Mouse (Mus musculus) neural tube, embryonic 11.5 days (tissue): ENCODE data around the gene Ypel3. TPM values are rescaled to one million over a fixed set of nuclear protein-coding genes. Genes with fewer than 3 reads are reported as not detected.
A peak's percentile ranks its signal among the peaks of the same experiment; 100 is the strongest.

Experiments used
- ATAC-seq: fragments of 200-750 bp; cut with Nextera tagmentation; 2 replicates; pipeline ENCODE4 v1.8.0; 2017; ENCODE audit warnings: moderate number of reproducible peaks, mild to moderate bottlenecking, moderate TSS enrichment, moderate library complexity; ENCODE audit not compliant: insufficient read depth, low FRiP score, low TSS enrichment
- DNase-seq: peaks from one replicate; pipeline ENCODE4 v3.0.0-alpha.2; 2015; ENCODE audit warnings: low spot score
- H3K27ac ChIP-seq: fragments of 300-500 bp; sonication (generic); 2 replicates; pipeline ENCODE4 v1.5.1; 2014; ENCODE audit warnings: low read depth, mild to moderate bottlenecking, low read length
- H3K27me3 ChIP-seq: fragments of 300-500 bp; sonication (generic); 2 replicates; pipeline ENCODE4 v1.6.1; 2014; ENCODE audit warnings: mild to moderate bottlenecking, low read length, mixed read lengths; ENCODE audit not compliant: control insufficient read depth, insufficient read depth
- H3K36me3 ChIP-seq: fragments of 300-500 bp; sonication (generic); 2 replicates; pipeline ENCODE4 v1.6.1; 2014; ENCODE audit warnings: mild to moderate bottlenecking, low read length, moderate library complexity, mixed read lengths; ENCODE audit not compliant: control insufficient read depth, insufficient read depth
- H3K4me1 ChIP-seq: fragments of 300-500 bp; sonication (generic); 2 replicates; pipeline ENCODE4 v1.6.1; 2014; ENCODE audit warnings: low read length, mixed read lengths; ENCODE audit not compliant: control insufficient read depth, insufficient read depth
- H3K4me2 ChIP-seq: fragments of 300-500 bp; sonication (generic); 2 replicates; pipeline ENCODE4 v1.6.1; 2014; ENCODE audit warnings: low read depth, mild to moderate bottlenecking, moderate library complexity
- H3K4me3 ChIP-seq: fragments of 300-500 bp; sonication (generic); 2 replicates; pipeline ENCODE4 v1.5.1; 2014; ENCODE audit warnings: low read depth, low read length
- H3K9ac ChIP-seq: fragments of 300-500 bp; sonication (generic); 2 replicates; pipeline ENCODE4 v1.6.1; 2014; ENCODE audit warnings: mild to moderate bottlenecking, low read length
- H3K9me3 ChIP-seq: fragments of 300-500 bp; sonication (generic); 2 replicates; pipeline ENCODE4 v1.6.1; 2016; ENCODE audit warnings: low read length; ENCODE audit not compliant: control insufficient read depth
- WGBS: fragments of 180-500 bp; shearing (Covaris S2); extraction: QIAGEN DNeasy Blood & Tissue Kit; methylation state at CpG from one replicate; pipeline ENCODE4 v1.1.7; 2014; 5-methylcytosine and 5-hydroxymethylcytosine counted together
- polyA plus RNA-seq: library from polyadenylated mRNA; unstranded; fragments of >200 nt; fragmentation: Nextera tagmentation; extraction: Ambion mirVana; gene quantifications from 2 replicates; pipeline ENCODE4 v1.2.1, GENCODE M21; 2014

Gene Ypel3
- polyA plus RNA-seq, 1 experiment from 2014 or later = 121 TPM

DNA sequence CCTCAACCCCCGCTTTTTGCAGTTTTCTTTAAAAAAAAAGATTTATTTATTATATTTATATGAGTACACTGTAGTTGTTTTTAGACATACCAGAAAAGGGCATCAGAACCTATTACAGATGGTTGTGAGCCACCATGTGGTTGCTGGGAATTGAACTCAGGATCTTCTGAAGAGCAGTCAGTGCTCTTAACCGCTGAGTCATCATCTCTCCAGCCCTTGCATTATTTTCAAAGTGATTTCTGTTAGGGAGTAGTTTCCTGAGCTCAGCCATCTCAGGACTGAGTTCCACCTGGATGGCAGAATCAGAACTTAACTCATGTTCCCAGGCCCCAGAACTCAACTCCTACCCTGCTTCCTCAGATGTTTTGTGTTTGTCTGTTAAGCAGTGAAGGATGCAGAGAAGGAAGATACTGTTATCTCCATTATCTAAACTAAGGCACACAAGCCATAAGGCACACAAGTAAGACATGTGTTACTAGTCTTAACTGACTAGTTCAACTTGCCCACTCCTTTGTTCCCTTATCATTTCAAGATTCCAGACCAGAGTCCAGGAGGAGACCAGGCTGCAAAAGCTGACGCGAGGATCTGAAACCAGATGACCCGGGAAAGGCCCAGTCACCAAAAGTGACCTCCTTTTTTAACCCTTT lies 33.1 kb downstream of the Ypel3 start:
- ATAC-seq (no peak), DNase-seq (no peak)
- Histone ChIP-seq H3K27ac (no peak overlapping the region), H3K9ac (no peak overlapping the region), H3K27me3 (no peaks in the 10 kb centered on the region), H3K4me2 (no peak overlapping the region), H3K4me3 (no peak overlapping the region), H3K36me3 (no peaks in the 10 kb centered on the region), H3K4me1 (peaks cover 14% of the 10 kb centered on the region), H3K9me3 (no peaks in the 10 kb centered on the region)
- WGBS = 76% methylated on average over 5 of the region's 5 CpGs

- no peaks in the 10 kb centered on the region for H3K4me1 ChIP-seq
- H3K4me2 ChIP-seq = no peak overlapping the region
- DNase-seq (no peak), ATAC-seq (no peak)
- H3K27ac ChIP-seq = no peak overlapping the region
- no peaks in the 10 kb centered on the region for H3K27me3 ChIP-seq
- H3K36me3 ChIP-seq = no peaks in the 10 kb centered on the region
- WGBS = 60% methylated on average over 8 of the region's 8 CpGs
- H3K9me3 ChIP-seq = no peaks in the 10 kb centered on the region
- no peak overlapping the region for H3K9ac ChIP-seq
- H3K4me3 ChIP-seq = no peak overlapping the region
Measured at GRCm38 (mm10) chr7:126815726-126816222, 39.0 kb downstream of the Ypel3 start.

GRCm38 (mm10) chr7:126816494-126816893 lies 39.7 kb downstream of the Ypel3 start:
- Histone ChIP-seq H3K9ac (no peak overlapping the region), H3K4me3 (no peak overlapping the region), H3K4me1 (no peaks in the 10 kb centered on the region), H3K27ac (no peak overlapping the region), H3K4me2 (no peak overlapping the region), H3K9me3 (no peaks in the 10 kb centered on the region), H3K27me3 (no peaks in the 10 kb centered on the region), H3K36me3 (no peaks in the 10 kb centered on the region)
- no peak for DNase-seq
- 88% methylated on average over 8 of the region's 8 CpGs for WGBS
- ATAC-seq = no peak

DNA sequence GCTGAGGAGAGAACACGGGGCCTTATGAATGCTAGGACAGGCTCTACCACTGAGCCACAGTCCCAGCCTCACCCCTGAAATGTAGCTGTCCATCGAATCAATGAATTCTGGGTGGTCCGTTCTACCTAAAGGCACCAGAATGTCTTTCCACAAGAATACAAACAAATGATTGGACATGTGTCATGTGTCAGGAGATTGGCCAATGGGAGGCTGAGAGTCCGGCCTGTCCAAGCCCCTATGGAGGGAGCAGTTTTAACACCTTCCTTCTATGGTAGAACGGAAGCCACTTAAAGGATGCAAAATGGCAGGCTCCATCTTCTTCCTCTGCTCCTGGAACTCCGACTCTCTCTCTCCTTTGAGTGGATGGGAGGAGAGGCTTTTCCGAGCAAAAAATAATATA lies 40.8 kb downstream of the Ypel3 start:
- no peak for ATAC-seq
- Histone ChIP-seq H3K36me3 (no peaks in the 10 kb centered on the region), H3K9ac (no peak overlapping the region), H3K4me2 (no peak overlapping the region), H3K27ac (no peak overlapping the region), H3K9me3 (no peaks in the 10 kb centered on the region), H3K27me3 (peaks cover 3% of the 10 kb centered on the region; the same call in 1 of the 2 replicates), H3K4me3 (no peak overlapping the region), H3K4me1 (peaks cover 6% of the 10 kb centered on the region)
- 90% methylated on average over 7 of the region's 7 CpGs for WGBS
- DNase-seq = no peak

GRCm38 (mm10) chr7:126818818-126819217 lies 42.1 kb downstream of the Ypel3 start:
- Histone ChIP-seq H3K9me3 (no peaks in the 10 kb centered on the region), H3K4me2 (no peak overlapping the region), H3K27ac (no peak overlapping the region), H3K4me3 (no peak overlapping the region), H3K27me3 (peaks cover 5% of the 10 kb centered on the region; the same call in 1 of the 2 replicates), H3K4me1 (peaks cover 12% of the 10 kb centered on the region), H3K9ac (no peak overlapping the region), H3K36me3 (no peaks in the 10 kb centered on the region)
- ATAC-seq = no peak
- WGBS = 36% methylated on average over 1 of the region's 1 CpGs
- no peak for DNase-seq

- H3K9ac ChIP-seq = peak overlapping the region; percentile 11; the same call in 1 of the 2 replicates
- H3K4me2 ChIP-seq = no peak overlapping the region
- peaks cover 12% of the 10 kb centered on the region for H3K4me1 ChIP-seq
- peak; percentile 27; the same call in 1 of the 2 replicates for ATAC-seq
- 25% methylated on average over 7 of the region's 7 CpGs for WGBS
- peaks cover 5% of the 10 kb centered on the region; the same call in 1 of the 2 replicates for H3K27me3 ChIP-seq
- peak; percentile 81 for DNase-seq
- no peak overlapping the region for H3K27ac ChIP-seq
- H3K4me3 ChIP-seq = no peak overlapping the region
- H3K9me3 ChIP-seq = no peaks in the 10 kb centered on the region
- H3K36me3 ChIP-seq = no peaks in the 10 kb centered on the region
Measured at GRCm38 (mm10) chr7:126821835-126822511, 45.2 kb downstream of the Ypel3 start.

- peaks cover 12% of the 10 kb centered on the region for H3K4me1 ChIP-seq
- peak overlapping the region; percentile 46 for H3K4me3 ChIP-seq
- H3K27ac ChIP-seq = no peak overlapping the region
- H3K4me2 ChIP-seq = peak overlapping the region; percentile 75
- H3K9ac ChIP-seq = peak overlapping the region; percentile 71
- H3K36me3 ChIP-seq = no peaks in the 10 kb centered on the region
- H3K27me3 ChIP-seq = peaks cover 5% of the 10 kb centered on the region; the same call in 1 of the 2 replicates
- WGBS = 4% methylated on average over 9 of the region's 9 CpGs
- no peak for DNase-seq
- no peaks in the 10 kb centered on the region for H3K9me3 ChIP-seq
- ATAC-seq = no peak
Measured at GRCm38 (mm10) chr7:126822741-126823140, 46.0 kb downstream of the Ypel3 start.

DNA sequence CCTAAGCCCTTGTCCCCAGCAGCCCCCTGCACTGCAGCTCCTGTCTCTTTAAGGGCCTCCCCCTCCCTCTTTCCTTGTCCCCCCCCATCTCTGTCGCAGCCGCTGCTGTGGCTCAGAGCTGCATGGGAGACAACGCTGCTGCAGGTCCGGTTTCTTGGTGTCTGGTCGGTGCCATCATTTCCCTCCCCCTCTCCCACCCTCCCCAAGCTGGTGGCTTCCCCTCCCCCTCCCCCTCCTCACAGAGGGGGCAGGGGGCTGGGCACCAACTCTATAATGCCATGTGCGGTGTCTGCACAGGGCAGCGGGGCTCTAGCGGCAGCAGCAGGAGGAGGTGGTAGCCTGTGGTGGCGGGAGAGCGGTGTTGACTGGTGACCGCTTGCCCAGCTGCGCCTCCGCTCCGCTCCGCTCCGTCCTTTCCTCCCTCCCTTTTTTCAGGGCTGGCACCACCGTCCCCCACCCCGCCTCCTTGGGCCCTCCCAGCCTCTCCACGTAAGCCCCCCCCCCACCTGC lies 46.5 kb downstream of the Ypel3 start:
- 0% methylated on average over 14 of the region's 19 CpGs for WGBS

More for the DNA sequence above, 46.5 kb downstream of the Ypel3 start:
- Histone ChIP-seq H3K4me1 (peaks cover 12% of the 10 kb centered on the region), H3K36me3 (no peaks in the 10 kb centered on the region), H3K9ac (peak overlapping the region; percentile 71), H3K27ac (peak overlapping the region; percentile 62), H3K4me2 (peak overlapping the region; percentile 75), H3K9me3 (no peaks in the 10 kb centered on the region), H3K4me3 (peak overlapping the region; percentile 46), H3K27me3 (peaks cover 5% of the 10 kb centered on the region; the same call in 1 of the 2 replicates)
- ATAC-seq = peak; percentile 72
- peak; percentile 64 for DNase-seq
